Mouse (Mus musculus) E14TG2a.4 (cell line): ENCODE results near the gene Rims1.

Experiments used
- CTCF ChIP-seq: conservative IDR thresholded peaks from 2 replicates; pipeline ENCODE4 v1.5.1; 2014; ENCODE audit warnings: low read length
- NANOG ChIP-seq: IDR thresholded peaks from 2 replicates; pipeline ENCODE4 v1.6.1; 2014; ENCODE audit warnings: borderline replicate concordance, low read length, mixed read lengths
- POU5F1 ChIP-seq: IDR thresholded peaks from 2 replicates; pipeline ENCODE4 v1.6.1; 2014; ENCODE audit warnings: low read length, borderline replicate concordance

GRCm38 (mm10) chr1:22424020-22424419, 381.8 kb downstream of the Rims1 start:
- no peak for TF ChIP-seq CTCF
- TF ChIP-seq NANOG: no peak
- TF ChIP-seq POU5F1: no peak
